Mouse (Mus musculus): ENCODE results near the gene Agt.

DNA sequence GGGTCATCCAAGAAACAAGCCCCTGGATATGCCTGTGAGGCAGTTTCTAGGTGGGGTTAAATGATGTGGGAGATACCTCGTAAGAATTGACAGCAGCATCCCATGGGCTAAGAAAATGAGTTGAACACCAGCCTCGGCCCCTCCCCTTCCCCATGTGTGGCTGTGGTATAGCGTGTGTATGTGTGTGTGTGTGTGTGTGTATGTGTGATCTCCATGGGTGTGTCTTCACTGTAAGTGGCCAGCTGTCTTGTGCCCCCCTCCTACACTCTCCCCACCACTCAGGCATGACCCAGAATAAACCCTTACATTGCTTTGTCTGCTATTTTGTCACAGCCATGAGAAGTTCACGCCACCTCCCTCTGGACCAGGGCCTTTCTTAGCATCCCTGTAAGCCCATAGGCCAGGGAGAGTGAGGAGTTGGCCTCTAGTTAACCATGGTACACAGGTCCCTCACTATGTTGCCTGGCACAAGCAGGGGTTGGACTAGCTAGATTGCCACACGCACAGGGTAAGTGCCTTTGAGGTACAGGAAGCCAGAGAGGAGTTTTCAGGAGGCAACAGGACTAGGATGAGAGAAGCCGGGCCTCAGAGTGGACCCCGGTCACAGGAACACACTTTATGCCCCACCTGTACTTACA lies 14.3 kb downstream of the Agt start:
- TF ChIP-seq CTCF (conservative IDR thresholded peaks at IDR 0.05; ENCODE audit: insufficient read depth, insufficient read length, low read depth, low read length) (no peak), POLR2A (IDR thresholded peaks at IDR 0.05; ENCODE audit: low read depth, low read length) (no peak)
